Mouse (Mus musculus) erythroblast, adult 5-6 weeks (primary cell): ENCODE data around the gene Ptprg. TPM values are rescaled to one million over a fixed set of nuclear protein-coding genes. Genes with fewer than 3 reads are reported as not detected.

ENCODE experiments used
- ATAC-seq: replicated peaks from 2 replicates; pipeline ENCODE4 v1.8.0; 2016; ENCODE audit warnings: moderate number of reproducible peaks, mild to moderate bottlenecking, moderate TSS enrichment, inconsistent platforms; ENCODE audit not compliant: poor library complexity, low FRiP score, severe bottlenecking
- total RNA-seq, 2 experiments: library from RNA; stranded (forward) in 1 of 2; stranded (reverse) in 1 of 2; fragments of 150-400 nt in 1 of 2; fragments of 200-764, 138-1000 nt in 1 of 2; gene quantifications; 2 replicates each; pipeline versions ENCODE4 v1.2.3 to v1.2.4; 2015 to 2017; ENCODE audit warnings: low replicate concordance in 2 of 2

Gene Ptprg
- total RNA-seq, 2 experiments from 2014 or later = not detected

- ATAC-seq = no peak
Observed at GRCm38 (mm10) chr14:11562870-11563269, 9.5 kb downstream of the Ptprg start.

DNA sequence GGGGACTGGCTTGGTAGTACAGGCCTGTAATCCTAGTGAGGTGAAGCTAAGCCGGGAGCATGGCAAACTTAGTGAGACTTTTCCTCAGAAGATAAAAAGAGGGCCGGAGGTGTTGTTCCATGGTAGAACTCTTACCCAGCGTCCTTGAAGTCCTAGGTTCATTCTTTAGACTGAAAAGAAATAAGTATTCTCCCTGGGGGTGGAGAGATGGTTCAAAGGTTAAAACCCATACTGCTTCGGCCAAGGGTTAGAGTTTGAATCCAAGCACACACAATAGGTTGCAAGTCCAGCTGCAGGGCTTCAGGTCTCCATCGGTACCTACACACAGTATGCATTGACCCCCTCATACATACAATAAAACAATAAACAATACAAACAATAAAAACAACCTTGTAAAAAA, 10.3 kb downstream of the Ptprg start:
- ATAC-seq = no peak

- ATAC-seq = no peak
Observed at GRCm38 (mm10) chr14:11564456-11564855, 11.1 kb downstream of the Ptprg start.

DNA sequence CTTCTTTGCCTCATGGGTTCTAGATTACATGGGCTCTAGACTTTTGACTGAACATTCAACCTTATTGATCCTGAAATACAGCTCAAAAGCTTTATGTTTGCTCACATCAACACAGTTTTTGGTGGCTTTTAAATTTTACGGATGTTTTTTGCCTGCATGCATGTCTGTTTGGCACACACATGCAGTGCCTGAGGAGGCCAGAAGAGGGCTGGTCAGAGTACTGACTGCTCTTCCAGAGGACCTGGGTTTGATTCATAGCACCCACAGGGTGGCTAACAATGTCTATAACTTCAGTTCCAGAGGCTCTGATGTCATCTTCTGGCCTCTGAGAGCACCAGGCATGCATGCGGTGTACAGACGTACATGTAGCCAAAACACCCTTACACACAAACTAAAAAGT, 12.0 kb downstream of the Ptprg start:
- no peak for ATAC-seq

- no peak for ATAC-seq
Observed at GRCm38 (mm10) chr14:11569734-11570133, 16.4 kb downstream of the Ptprg start.

- no peak for ATAC-seq
Observed at GRCm38 (mm10) chr14:11571766-11572394, 18.5 kb downstream of the Ptprg start.

- ATAC-seq = no peak
Observed at GRCm38 (mm10) chr14:11572395-11572784, 19.1 kb downstream of the Ptprg start.

DNA sequence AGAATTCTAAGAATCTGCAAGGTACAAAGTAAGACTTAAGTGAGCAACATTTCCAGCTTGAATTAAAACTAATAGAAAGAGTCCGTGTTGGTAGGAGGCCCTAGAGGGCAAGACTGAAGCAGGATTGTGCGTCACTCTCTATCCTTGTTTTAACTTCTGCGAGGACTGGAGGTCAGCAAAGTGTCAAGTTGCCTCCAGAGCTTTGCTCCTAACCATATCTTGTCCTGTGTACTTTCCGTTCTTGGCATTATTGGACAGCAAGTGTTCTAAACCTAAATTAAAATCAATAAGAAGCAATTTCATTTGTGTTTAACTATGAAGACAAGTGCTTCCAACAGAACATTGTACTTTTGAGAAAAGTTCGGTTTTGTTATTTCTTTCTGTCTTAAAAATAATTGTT, 20.4 kb downstream of the Ptprg start:
- no peak for ATAC-seq

- ATAC-seq = no peak
Observed at GRCm38 (mm10) chr14:11577276-11577909, 24.1 kb downstream of the Ptprg start.

- ATAC-seq = no peak
Observed at GRCm38 (mm10) chr14:11577910-11578309, 24.6 kb downstream of the Ptprg start.

DNA sequence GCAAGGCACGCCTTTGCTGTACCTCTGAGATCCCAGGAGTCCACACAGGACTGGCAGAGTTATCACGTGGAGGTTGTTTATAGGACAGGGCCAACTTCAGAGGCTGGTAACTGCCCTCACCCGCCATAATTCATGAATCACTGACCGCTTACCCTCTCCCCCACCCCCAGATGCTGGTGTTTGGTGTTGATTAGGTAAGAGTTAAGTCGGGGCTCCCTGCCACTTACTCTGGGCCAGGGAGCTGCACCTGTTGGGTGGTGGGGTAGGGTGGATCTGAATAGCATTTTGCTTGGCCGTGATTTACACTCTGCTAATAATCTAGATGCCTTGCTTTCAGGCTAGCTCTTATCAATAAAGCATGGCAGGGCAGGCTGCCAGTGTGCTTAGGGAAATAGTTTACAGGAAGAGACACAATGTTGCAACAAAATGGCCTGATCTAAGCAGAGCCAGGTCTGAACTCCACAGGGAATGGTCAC, 25.2 kb downstream of the Ptprg start:
- no peak for ATAC-seq

DNA sequence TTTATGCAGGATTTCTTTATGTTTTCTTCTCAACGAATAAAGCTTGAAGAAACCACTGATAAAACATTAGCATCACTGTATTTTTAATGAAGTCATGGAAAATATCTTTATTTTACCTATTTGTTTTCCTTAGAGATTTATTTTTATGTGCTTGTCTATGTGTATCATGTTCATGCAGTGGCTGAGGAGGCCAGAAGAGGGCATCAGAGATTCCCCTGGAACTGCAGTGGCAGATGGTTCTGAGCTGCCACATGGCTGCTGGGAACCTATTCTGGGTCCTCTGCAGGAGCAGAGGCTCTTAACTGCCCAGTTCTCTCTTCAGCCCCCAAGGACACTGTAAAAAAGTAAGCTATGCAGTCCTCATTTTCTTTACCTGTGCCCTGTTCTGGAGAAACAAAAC, 26.6 kb downstream of the Ptprg start:
- ATAC-seq = no peak

DNA sequence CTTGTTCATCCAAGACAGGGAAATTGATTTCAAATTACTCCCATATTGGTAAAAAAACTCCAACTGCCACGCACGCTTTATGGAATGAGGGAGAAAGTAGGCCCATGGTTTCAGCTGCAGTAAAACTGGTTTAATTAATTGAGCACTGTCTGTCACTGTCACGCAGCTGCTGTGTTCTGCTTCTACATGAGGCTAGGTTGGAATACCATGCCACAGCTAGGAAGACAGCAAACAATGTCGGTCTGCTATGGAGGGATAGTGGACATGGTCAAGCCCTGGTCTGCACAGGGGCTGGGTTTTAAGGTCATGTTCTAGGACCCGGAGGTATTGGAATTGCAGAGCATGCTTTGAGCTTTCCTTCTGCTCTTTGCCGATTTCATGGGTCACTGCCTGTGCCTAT, 30.9 kb downstream of the Ptprg start:
- ATAC-seq = no peak

GRCm38 (mm10) chr14:11584929-11585633, 31.7 kb downstream of the Ptprg start:
- ATAC-seq = no peak

DNA sequence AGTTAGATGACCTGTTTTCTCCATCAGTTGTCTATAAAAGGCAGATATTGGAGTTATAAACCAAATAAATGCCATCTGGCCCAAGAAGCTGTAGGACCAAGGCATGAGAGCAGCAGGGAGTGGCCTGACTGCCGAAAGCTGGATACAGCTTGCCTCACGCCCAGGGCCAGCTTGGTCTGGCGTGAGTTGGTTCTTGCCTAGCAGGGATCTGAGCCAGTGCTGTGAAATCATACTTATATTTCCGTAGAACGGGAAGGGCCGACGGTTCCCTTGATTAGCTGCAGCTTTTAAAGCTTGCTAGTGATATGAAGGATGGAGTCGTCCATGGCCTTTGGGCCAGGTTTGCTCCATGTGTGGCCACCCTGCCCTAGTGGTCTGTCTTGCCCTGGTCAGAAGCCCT, 37.1 kb downstream of the Ptprg start:
- ATAC-seq = no peak

DNA sequence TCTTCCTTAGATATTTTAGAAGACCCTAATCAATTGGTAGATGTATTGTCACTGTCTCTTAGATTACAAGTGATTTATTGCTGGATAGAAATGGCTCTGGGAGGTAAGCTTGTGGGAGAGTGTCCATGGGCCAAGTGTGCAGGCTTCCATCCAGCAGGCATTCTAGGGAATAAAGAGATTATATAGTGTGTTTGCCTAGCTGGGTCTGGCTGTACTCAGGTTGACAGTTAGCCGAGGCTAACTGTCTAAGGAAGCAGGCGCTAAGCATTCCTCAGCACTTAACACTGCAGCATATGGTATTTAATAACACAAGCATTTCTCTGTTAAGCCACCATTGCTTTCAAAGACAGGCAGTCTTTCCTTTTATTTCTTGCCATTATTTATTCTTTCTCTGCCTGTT, 39.3 kb downstream of the Ptprg start:
- no peak for ATAC-seq

DNA sequence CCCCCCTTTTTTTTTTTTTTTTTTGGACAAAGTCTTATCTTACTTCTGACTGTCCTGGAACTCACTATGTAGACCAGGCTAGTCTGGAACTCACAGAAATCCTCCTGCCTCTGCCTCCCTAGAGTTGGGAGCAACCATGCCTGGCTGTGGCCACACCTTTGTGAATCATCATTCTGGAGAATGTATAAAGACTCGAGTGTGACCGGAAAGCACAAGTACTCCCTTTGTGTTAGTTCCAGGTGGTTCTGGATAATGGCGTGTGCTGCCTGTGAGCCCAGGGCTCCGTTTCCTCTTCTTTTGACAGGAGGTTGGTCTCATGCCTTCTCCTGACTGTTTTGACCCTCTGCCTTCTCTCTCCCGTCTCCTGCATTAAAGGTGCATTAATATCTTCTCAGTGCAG, 41.0 kb downstream of the Ptprg start:
- ATAC-seq = no peak

DNA sequence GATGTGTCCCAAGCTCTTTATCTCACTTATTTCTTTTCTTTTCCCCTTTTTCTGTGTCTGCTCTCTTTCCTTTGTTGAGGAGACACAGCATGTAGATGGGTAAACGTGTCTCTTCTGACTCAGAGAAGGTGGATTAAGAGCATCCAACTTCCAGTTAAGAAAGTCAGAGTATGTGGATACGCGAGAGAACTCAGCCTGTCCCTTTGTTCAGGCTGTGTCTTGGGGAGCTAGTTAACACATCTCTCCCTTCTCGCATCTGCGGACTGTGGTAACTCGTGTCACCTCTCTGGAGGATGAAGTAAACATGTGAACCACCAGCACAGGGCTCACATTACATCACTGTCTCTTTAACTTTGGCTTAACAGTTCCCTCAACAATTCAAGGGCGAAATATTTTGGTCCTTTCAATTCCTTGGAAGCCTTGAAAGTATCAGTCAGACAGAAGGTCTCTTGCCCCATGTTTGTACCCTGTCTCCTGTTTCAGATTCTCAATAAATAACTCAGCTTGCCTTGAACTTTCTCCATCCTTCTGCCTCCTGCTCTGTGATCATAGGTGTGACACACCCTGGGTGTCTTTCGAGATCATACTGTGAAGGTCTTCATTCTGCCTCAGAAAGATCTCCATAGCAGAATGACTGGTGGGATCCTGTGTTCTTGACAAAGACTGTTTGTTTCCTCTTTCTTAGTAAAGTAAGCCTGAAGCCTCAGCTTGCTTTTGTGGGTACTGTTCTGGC, 51.0 kb downstream of the Ptprg start:
- no peak for ATAC-seq

DNA sequence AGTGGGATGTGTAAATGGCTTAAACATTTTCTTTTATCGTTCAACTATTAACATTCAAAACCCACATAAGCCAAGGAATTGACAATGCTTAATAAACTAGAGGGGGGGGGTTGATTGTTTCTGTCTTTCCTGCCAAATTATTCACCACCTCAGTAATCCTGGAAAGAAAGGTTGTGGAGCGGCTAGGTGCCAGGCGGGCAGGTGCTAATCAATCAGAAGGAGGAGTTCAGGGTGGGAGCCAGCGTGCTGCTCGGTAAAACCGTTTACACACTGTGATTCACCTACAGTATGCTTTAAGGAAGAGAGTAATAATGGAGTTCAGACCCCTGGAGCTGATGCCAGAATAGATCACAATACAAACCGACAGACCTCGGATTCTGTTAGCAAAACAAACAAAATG, 55.0 kb downstream of the Ptprg start:
- no peak for ATAC-seq

DNA sequence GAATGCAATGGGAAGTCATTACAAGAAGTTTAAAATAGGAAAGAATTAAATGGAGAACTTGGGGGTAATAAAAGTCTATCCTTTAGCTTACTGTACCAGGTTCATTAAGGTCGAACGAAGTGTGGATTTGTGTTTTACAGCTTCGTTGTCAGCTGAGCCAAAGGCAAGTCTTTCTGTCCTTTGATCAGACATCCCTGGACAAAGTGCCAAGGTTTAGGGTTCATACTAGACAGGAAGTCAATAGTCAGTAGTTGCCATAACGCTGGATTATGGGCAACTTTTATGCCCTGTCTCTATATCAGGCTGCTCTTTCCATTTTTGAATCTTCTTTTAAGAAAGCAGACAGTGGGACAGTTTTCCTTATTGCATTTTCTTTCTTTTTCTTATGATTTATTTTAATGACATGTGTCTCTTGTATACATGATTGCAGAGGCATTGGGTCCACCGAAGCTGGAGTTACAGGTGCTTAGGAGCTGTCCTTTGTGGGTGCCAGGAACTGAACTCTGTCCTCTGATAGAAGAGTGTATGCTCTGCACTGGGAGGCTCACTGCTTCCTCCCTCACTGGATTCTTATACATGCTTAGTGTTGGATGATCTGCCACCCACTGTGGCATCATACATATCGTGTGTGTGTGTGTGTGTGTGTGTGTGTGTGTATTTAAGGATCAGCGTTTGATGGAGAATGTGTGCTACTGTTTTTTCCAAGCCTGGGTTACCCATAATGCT, 56.7 kb downstream of the Ptprg start:
- ATAC-seq = no peak
